Mouse (Mus musculus) cerebellum, adult 2 months (tissue): ENCODE data around the gene Hhatl.

Experiments used
- CTCF ChIP-seq: fragments of 200-500 bp; IDR thresholded peaks from 2 replicates; pipeline ENCODE4 v1.5.1; 2011; ENCODE audit warnings: low read depth, mild to moderate bottlenecking, control low read depth, low read length, moderate library complexity, borderline replicate concordance; ENCODE audit not compliant: insufficient read depth
- POLR2A ChIP-seq: fragments of 200-500 bp; IDR thresholded peaks from 2 replicates; pipeline ENCODE4 v1.6.1; 2011; ENCODE audit warnings: low read length, control low read depth, borderline replicate concordance; ENCODE audit not compliant: insufficient read depth

DNA sequence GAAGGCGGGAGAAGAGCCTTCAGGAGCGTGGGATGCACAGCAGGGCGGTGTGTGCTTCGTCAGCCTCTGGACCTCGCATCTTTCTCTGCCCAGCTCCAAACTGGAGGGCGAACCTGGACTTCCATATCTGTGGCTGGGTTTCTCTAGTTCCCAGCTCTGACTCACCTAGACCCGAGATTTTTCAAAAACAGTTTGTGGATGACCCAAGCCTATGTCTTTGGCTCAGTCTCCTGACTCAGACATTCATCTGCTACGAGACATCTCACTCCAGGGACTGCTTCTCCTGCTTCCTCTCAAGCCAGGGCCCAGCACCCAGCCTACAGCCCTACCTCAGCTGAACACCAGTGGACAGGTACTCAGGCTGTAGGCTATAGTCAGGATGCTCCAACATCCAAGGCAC, 7.0 kb downstream of the Hhatl start:
- TF ChIP-seq CTCF = no peak
- TF ChIP-seq POLR2A = no peak
